In the genomic region with DNA sequence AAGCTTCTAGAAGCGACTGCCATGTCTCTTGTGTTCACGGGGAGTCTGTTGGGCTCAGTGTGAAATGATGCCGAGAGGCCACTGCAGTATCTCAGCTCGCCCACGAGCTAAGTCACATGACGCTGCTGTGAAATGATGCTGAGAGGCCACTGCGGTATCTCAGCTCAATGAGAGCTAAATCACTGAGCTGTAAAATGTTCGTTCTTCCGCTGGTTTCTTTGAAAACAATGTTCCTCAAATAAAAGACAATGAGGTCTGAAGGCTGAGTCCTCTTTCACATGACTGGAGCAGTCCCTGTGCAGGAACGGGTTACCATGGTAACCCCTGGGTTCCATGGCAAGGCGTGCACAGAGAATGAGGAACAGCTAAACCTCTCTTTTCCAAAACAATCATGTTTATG, we compare ENCODE assay signal across 8 mouse cellular contexts. TPM values are rescaled to one million over a fixed set of nuclear protein-coding genes. Genes with fewer than 3 reads are reported as not detected.
DNase-seq lines count a peak whose midpoint lies in the region; ATAC-seq and TF ChIP-seq lines count a peak whose summit lies in the region.
"Had no signal": no experiment of that assay in that cellular context is flagged by ENCODE, and none has a peak within 500 bp of the region (broad histone marks: within the 10 kb centered on the region; RNA-seq: fewer than 3 reads in every experiment).

No protein-coding gene starts in this region.

- H3K4me2 ChIP-seq in forebrain, postnatal 0 days (ENCODE audit: low read depth): peak overlapping the region; percentile 47
- no peak overlapping the region for H3K4me2 ChIP-seq in heart, embryonic 12.5 days
- H3K4me2 ChIP-seq: limb, embryonic 12.5 days had no signal

- H3K27ac ChIP-seq in forebrain, postnatal 0 days (ENCODE audit: low read depth, low read length): peak overlapping the region; percentile 88
- no peak overlapping the region for H3K27ac ChIP-seq in heart, embryonic 12.5 days (ENCODE audit: poor library complexity, severe bottlenecking)
- no peak overlapping the region for H3K27ac ChIP-seq in gastrocnemius, adult 2 months
- H3K27ac ChIP-seq: limb, embryonic 12.5 days had no signal

- ATAC-seq in forebrain, postnatal 0 days: peak; percentile 92
- no peak for ATAC-seq in heart, embryonic 12.5 days (ENCODE audit: insufficient number of reproducible peaks, low FRiP score)

- DNase-seq in cerebellum, postnatal 10 days: peak; percentile 71 to 74
- peak; percentile 88 for DNase-seq in forebrain, postnatal 0 days
- peak; percentile 62 to 69 for DNase-seq in left cerebral cortex, adult 9 months (ENCODE audit: low spot score in 2 of 2)
- peak; percentile 57 to 79 for DNase-seq in right cerebral cortex, postnatal 10 days (ENCODE audit: low spot score in 2 of 2)
- DNase-seq in adrenal gland, adult 8-10 months: no peak
- no peak for DNase-seq in gastrocnemius, adult 2 months

- H3K9me3 ChIP-seq in forebrain, postnatal 0 days (ENCODE audit: low read length): no peaks in the 10 kb centered on the region
- no peaks in the 10 kb centered on the region for H3K9me3 ChIP-seq in heart, embryonic 12.5 days (replicated peaks)
- H3K9me3 ChIP-seq: limb, embryonic 12.5 days had no signal

- H3K36me3 ChIP-seq in forebrain, postnatal 0 days (ENCODE audit: insufficient read depth): no peaks in the 10 kb centered on the region
- H3K36me3 ChIP-seq in heart, embryonic 12.5 days: no peaks in the 10 kb centered on the region
- H3K36me3 ChIP-seq: limb, embryonic 12.5 days had no signal

- H3K4me1 ChIP-seq in forebrain, postnatal 0 days (ENCODE audit: insufficient read depth): peaks cover 13% of the 10 kb centered on the region; the same call in 1 of the 2 replicates
- H3K4me1 ChIP-seq in heart, embryonic 12.5 days (replicated peaks): no peaks in the 10 kb centered on the region
- H3K4me1 ChIP-seq: limb, embryonic 12.5 days had no signal

- WGBS in forebrain, postnatal 0 days: 7% methylated on average over 11 of the region's 11 CpGs
- 72% methylated on average over 11 of the region's 11 CpGs for WGBS in heart, embryonic 12.5 days

- H3K4me3 ChIP-seq in forebrain, postnatal 0 days (ENCODE audit: low read depth, low read length): peak overlapping the region; percentile 32
- no peak overlapping the region for H3K4me3 ChIP-seq in heart, embryonic 12.5 days
- no peak overlapping the region for H3K4me3 ChIP-seq in gastrocnemius, adult 2 months
- H3K4me3 ChIP-seq: limb, embryonic 12.5 days had no signal

- H3K27me3 ChIP-seq in forebrain, postnatal 0 days (ENCODE audit: insufficient read depth, low read length): no peaks in the 10 kb centered on the region
- H3K27me3 ChIP-seq in heart, embryonic 12.5 days (replicated peaks): peaks cover 8% of the 10 kb centered on the region; the same call in 1 of the 2 replicates
- H3K27me3 ChIP-seq: limb, embryonic 12.5 days had no signal

- peak overlapping the region; percentile 54 for H3K9ac ChIP-seq in forebrain, postnatal 0 days
- no peak overlapping the region for H3K9ac ChIP-seq in heart, embryonic 12.5 days
- H3K9ac ChIP-seq: limb, embryonic 12.5 days had no signal

- no peak for TF ChIP-seq CTCF in forebrain, postnatal 0 days (IDR thresholded peaks at IDR 0.05; ENCODE audit: low read depth)
- no peak for TF ChIP-seq CTCF in gastrocnemius, adult 2 months (IDR thresholded peaks at IDR 0.05)

- intact Hi-C loops in gastrocnemius, adult 2 months (cut with DNase I): no loop called here

RNA-seq across cellular contexts. Expression of a gene that starts 11.5 kb away (rescaled TPM):
- 103 and 143 TPM in 2 replicates for total RNA-seq in forebrain, postnatal 0 days (2014; rRNA removed)
- polyA plus RNA-seq in forebrain, postnatal 0 days (2015; fragmentation: Nextera tagmentation; extraction: Ambion mirVana): 13.8 and 21.9 TPM in 2 replicates
- polyA plus RNA-seq in heart, embryonic 12.5 days (2016; fragmentation: Nextera tagmentation; extraction: Ambion mirVana): 1.0 TPM in 2 replicates
- 10 to 100 TPM in 3 of 4 experiments, 1 to 10 TPM in 1; 9.6 to 13.5 (median 10.3) TPM for total RNA-seq in adrenal gland, adult 8-10 months (2022)
- total RNA-seq in gastrocnemius, adult 2 months (2021): under 1 TPM; 0.15 to 0.73 TPM

RNA-seq across cellular contexts. Expression of a gene that starts 50.0 kb away (rescaled TPM):
- 79.3 and 85.2 TPM in 2 replicates for total RNA-seq in forebrain, postnatal 0 days (2014; rRNA removed)
- polyA plus RNA-seq in forebrain, postnatal 0 days (2015; fragmentation: Nextera tagmentation; extraction: Ambion mirVana): 60.1 and 71.7 TPM in 2 replicates
- polyA plus RNA-seq in heart, embryonic 12.5 days (2016; fragmentation: Nextera tagmentation; extraction: Ambion mirVana): 2.9 and 3.6 TPM in 2 replicates
- 1 to 10 TPM; 2.6 to 4.8 (median 3.6) TPM for total RNA-seq in adrenal gland, adult 8-10 months (2022)
- under 1 TPM; 0.17 to 0.26 TPM for total RNA-seq in gastrocnemius, adult 2 months (2021)

Comparison
In these comparisons a context has a peak if more than half of its experiments do, and no peak if none do; other contexts are left out.
1. DNase-seq: peak in cerebellum, postnatal 10 days (2 of 2), forebrain, postnatal 0 days (single experiment), left cerebral cortex, adult 9 months (2 of 2) and right cerebral cortex, postnatal 10 days (2 of 2); none in adrenal gland, adult 8-10 months (single experiment) and gastrocnemius, adult 2 months (single experiment).
2. RNA of a gene that starts 50.0 kb away (total RNA-seq): 79.3 to 85.2 TPM in forebrain, postnatal 0 days; 2.6 to 4.8 TPM in adrenal gland, adult 8-10 months and 0.17 to 0.26 TPM in gastrocnemius, adult 2 months; every median in the first group is over 10 times any median in the second.